Mouse (Mus musculus) mouse embryonic stem cell (cell line): ENCODE data around the gene Itga4.

Experiments
- in situ Hi-C, 2 experiments: fragments of 300-500 bp; cut with MboI; formaldehyde crosslinking; loops; 1 replicate in 1 of 2; 3 replicates in 1 of 2; pipeline ENCODE4 v1.14.3; 2019 to 2020; ENCODE audit warnings: low sequenced_read_pairs in 2 of 2, low pct_unique_long_range_greater_than_20kb in 1 of 2, mixed read lengths in 1 of 2; ENCODE audit not compliant: unreplicated experiment in 1 of 2

Gene Itga4

GRCm38 (mm10) chr2:79372154-79372467, 116.9 kb downstream of the Itga4 start:
- in situ Hi-C loops = loop anchor here (5.0 to 25.0 kb wide), 2 partner anchors 125 to 390 kb away; no protein-coding TSS in a partner anchor

GRCm38 (mm10) chr2:79372486-79373200, 117.4 kb downstream of the Itga4 start:
- in situ Hi-C loops = loop anchor here (5.0 to 25.0 kb wide), 2 partner anchors 125 to 390 kb away; no protein-coding TSS in a partner anchor

DNA sequence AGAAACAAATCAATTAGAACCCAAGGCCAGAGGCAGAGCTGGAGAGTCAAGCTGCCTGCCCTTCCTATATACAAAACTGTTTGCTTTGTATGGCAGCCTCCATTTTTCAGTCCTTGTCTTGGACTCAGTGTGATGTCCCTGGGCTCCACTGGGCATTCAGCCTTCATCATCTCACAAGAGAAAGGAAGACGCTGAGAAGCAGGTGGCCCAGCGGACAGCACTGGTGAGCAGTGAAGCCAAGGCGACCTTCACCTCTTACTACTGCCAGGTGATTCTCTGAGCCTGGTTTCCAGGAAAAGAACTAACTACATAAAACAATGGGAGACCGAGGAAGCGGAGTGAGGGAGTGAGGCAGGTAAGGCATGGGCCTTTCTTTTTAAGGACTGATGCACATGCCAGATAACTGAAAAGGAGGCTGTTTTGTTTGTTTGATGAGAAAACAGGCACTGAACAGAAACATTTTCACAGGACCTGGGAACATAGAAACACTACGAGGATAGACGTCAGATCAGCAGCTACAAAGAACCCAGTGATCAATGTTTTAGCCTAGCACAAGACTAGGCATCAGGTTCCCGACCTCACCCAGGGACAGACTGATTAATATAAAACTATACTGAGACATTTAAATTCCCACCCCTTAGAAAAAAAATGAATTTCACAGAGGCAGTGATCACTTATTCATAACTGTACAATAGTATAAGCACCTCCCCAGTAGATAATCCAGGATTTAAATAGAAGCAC, 123.3 kb downstream of the Itga4 start:
- in situ Hi-C loops = no loop called here

GRCm38 (mm10) chr2:79379087-79380041, 124.1 kb downstream of the Itga4 start:
- in situ Hi-C loops = no loop called here
